Mouse (Mus musculus) gastrocnemius, postnatal 10 days (tissue): ENCODE measurements around the gene Unc5b. TPM values are rescaled to one million over a fixed set of nuclear protein-coding genes. Genes with fewer than 3 reads are reported as not detected.

Experiments
- DNase-seq: peaks from one replicate; pipeline ENCODE4 v3.0.0; 2021; ENCODE audit warnings: mixed read lengths
- total RNA-seq, 2 experiments: library from RNA; stranded (reverse); gene quantifications; 2 replicates each; pipeline ENCODE4 v1.2.3; 2021

Unc5b gene
- total RNA-seq, 2 experiments from 2014 or later, result 12.1 to 20.3 TPM

GRCm38 (mm10) chr10:60720461-60720860 is 110.9 kb downstream of the Unc5b start:
- DNase-seq, result no peak

GRCm38 (mm10) chr10:60718491-60718890 is 112.9 kb downstream of the Unc5b start:
- DNase-seq, result no peak

DNA sequence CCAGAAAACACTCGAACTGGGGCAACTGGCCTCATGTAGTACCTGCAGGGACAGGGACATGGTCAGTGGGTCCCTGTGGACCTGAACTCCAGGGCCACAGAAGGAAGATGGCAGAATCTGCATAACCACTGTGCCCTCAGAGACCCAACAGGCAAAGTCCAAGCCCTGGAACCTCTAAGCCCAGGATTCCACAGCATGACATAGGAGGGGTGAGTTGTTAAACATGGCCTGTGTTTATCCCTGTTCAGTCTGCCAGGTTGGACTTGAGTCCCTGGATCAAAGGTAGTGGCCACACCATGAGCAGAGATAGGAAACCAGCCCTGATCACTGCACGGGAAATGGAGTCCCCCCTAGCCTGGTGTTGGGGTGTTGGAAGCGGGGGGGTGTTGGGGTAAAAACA is 114.9 kb downstream of the Unc5b start:
- DNase-seq, result no peak

Other genes starting within 250 kb of the Unc5b start
- 1 to 10 TPM; 3.1 to 4.2 TPM for gene Cdh23, start 135.1 kb downstream of the Unc5b start, total RNA-seq
- 1 to 10 TPM; 5.7 to 7.8 TPM for gene Slc29a3, start 78.8 kb downstream of the Unc5b start, total RNA-seq